Mouse (Mus musculus): Measurements from ENCODE around the gene Trpv3.
"Not testable (repeated sequence)": the region's sequence is repeated elsewhere in the genome, so short reads cannot be mapped to it uniquely, and the experiment has no call there.

Trpv3 gene

GRCm38 (mm10) chr11:73283926-73284325 is 16.7 kb downstream of the Trpv3 start:
- no peak for DNase-seq (ENCODE audit: extremely low spot score, low read depth, low spot score)

- no peak for DNase-seq (ENCODE audit: extremely low spot score, low read depth, low spot score)
Observed at GRCm38 (mm10) chr11:73284351-73284750, 17.2 kb downstream of the Trpv3 start.

GRCm38 (mm10) chr11:73289621-73290020 is 22.4 kb downstream of the Trpv3 start:
- no peak for DNase-seq (ENCODE audit: extremely low spot score, low read depth, low spot score)

- DNase-seq (ENCODE audit: extremely low spot score, low read depth, low spot score): no peak
Observed at GRCm38 (mm10) chr11:73303123-73303522, 35.9 kb downstream of the Trpv3 start.

- no peak for DNase-seq (ENCODE audit: extremely low spot score, low read depth, low spot score)
Observed at GRCm38 (mm10) chr11:73315961-73316360, 48.8 kb downstream of the Trpv3 start.

- DNase-seq (ENCODE audit: extremely low spot score, low read depth, low spot score): not testable (repeated sequence)
Observed at GRCm38 (mm10) chr11:73318581-73318980, 51.4 kb downstream of the Trpv3 start.

- DNase-seq (ENCODE audit: extremely low spot score, low read depth, low spot score): not testable (repeated sequence)
Observed at GRCm38 (mm10) chr11:73321064-73321463, 53.9 kb downstream of the Trpv3 start.

GRCm38 (mm10) chr11:73323906-73324830 is 57.0 kb downstream of the Trpv3 start:
- DNase-seq (ENCODE audit: extremely low spot score, low read depth, low spot score): no peak

- DNase-seq (ENCODE audit: extremely low spot score, low read depth, low spot score): no peak
Observed at GRCm38 (mm10) chr11:73326485-73326886, 59.3 kb downstream of the Trpv3 start.

- DNase-seq (ENCODE audit: extremely low spot score, low read depth, low spot score): no peak
Observed at GRCm38 (mm10) chr11:73327361-73327760, 60.2 kb downstream of the Trpv3 start.

- DNase-seq (ENCODE audit: extremely low spot score, low read depth, low spot score): no peak
Observed at GRCm38 (mm10) chr11:73329442-73329841, 62.3 kb downstream of the Trpv3 start, which contains the start of the genes Aspa, Gm49340 and Spata22. TSS of gene Aspa (minus strand) at chr11:73329596. TSS of gene Gm49340 (plus strand) at chr11:73329741. TSS of gene Spata22 (plus strand) at chr11:73329741.

GRCm38 (mm10) chr11:73333357-73333756 is 66.2 kb downstream of the Trpv3 start:
- DNase-seq (ENCODE audit: extremely low spot score, low read depth, low spot score): no peak

GRCm38 (mm10) chr11:73336919-73337318 is 69.7 kb downstream of the Trpv3 start:
- DNase-seq (ENCODE audit: extremely low spot score, low read depth, low spot score): no peak
